9 mouse cellular contexts compared by ENCODE assay signal in genomic region chr6:52724805-52725439, GRCm38 (mm10). TPM values are rescaled to one million over a fixed set of nuclear protein-coding genes. Genes with fewer than 3 reads are reported as not detected.
DNase-seq lines count a peak whose midpoint lies in the region; ATAC-seq lines count a peak whose summit lies in the region.
"Had no signal": no experiment of that assay in that cellular context is flagged by ENCODE, and none has a peak within 500 bp of the region (broad histone marks: within the 10 kb centered on the region; RNA-seq: fewer than 3 reads in every experiment).

No protein-coding gene starts in this region.

- peak; percentile 96 for DNase-seq in midbrain, embryonic 11.5 days (ENCODE audit: low spot score, missing footprints)
- peak; percentile 7 to 28 for DNase-seq in adrenal gland, postnatal 4 days (ENCODE audit: low spot score in 2 of 2)
- peak; percentile 77 for DNase-seq in embryonic facial prominence, embryonic 11.5 days (ENCODE audit: low spot score)
- DNase-seq in hindlimb bud, embryonic 11.5 days (ENCODE audit: extremely low spot score, low read depth, low spot score): peak; percentile 66
- DNase-seq in limb, embryonic 11.5 days (ENCODE audit: low spot score): peak; percentile 80
- DNase-seq in ovary, postnatal 36 days (ENCODE audit: low spot score): peak; percentile 27
- peak; percentile 39 to 58 for DNase-seq in thymus, postnatal 36 days

- ATAC-seq in midbrain, embryonic 11.5 days (ENCODE audit: low FRiP score): no peak
- no peak for ATAC-seq in midbrain, embryonic 13.5 days
- ATAC-seq in embryonic facial prominence, embryonic 11.5 days (replicated peaks; ENCODE audit: insufficient number of reproducible peaks, low FRiP score, low TSS enrichment, low read depth): no peak
- no peak for ATAC-seq in limb, embryonic 11.5 days (ENCODE audit: insufficient number of reproducible peaks, low FRiP score, low TSS enrichment, low read depth)

- H3K27ac ChIP-seq in midbrain, embryonic 11.5 days (ENCODE audit: low read depth, low read length): no peak overlapping the region
- no peak overlapping the region for H3K27ac ChIP-seq in midbrain, embryonic 13.5 days
- H3K27ac ChIP-seq in embryonic facial prominence, embryonic 11.5 days (replicated peaks; ENCODE audit: low read depth, low read length): no peak overlapping the region
- H3K27ac ChIP-seq in limb, embryonic 11.5 days (replicated peaks; ENCODE audit: low read depth, low read length): no peak overlapping the region
- H3K27ac ChIP-seq: heart, embryonic 15.5 days had no signal

- no peak overlapping the region for H3K4me2 ChIP-seq in midbrain, embryonic 11.5 days
- no peak overlapping the region for H3K4me2 ChIP-seq in midbrain, embryonic 13.5 days (replicated peaks)
- no peak overlapping the region for H3K4me2 ChIP-seq in embryonic facial prominence, embryonic 11.5 days (ENCODE audit: low read depth, low read length)
- H3K4me2 ChIP-seq in limb, embryonic 11.5 days (ENCODE audit: low read depth, severe bottlenecking): no peak overlapping the region
- H3K4me2 ChIP-seq: heart, embryonic 15.5 days had no signal

- H3K9me3 ChIP-seq in midbrain, embryonic 11.5 days (ENCODE audit: control insufficient read depth, low read length): no peaks in the 10 kb centered on the region
- H3K9me3 ChIP-seq in midbrain, embryonic 13.5 days: no peaks in the 10 kb centered on the region
- H3K9me3 ChIP-seq in embryonic facial prominence, embryonic 11.5 days (replicated peaks; ENCODE audit: control insufficient read depth, low read length): no peaks in the 10 kb centered on the region
- H3K9me3 ChIP-seq in limb, embryonic 11.5 days (ENCODE audit: control insufficient read depth, low read length): no peaks in the 10 kb centered on the region
- H3K9me3 ChIP-seq: heart, embryonic 15.5 days had no signal

- no peaks in the 10 kb centered on the region for H3K36me3 ChIP-seq in midbrain, embryonic 11.5 days (ENCODE audit: control insufficient read depth, insufficient read depth, low read length)
- peaks cover 26% of the 10 kb centered on the region for H3K36me3 ChIP-seq in midbrain, embryonic 13.5 days
- H3K36me3 ChIP-seq in embryonic facial prominence, embryonic 11.5 days (replicated peaks; ENCODE audit: control insufficient read depth, insufficient read depth, low read depth, low read length): no peaks in the 10 kb centered on the region; the same call in 1 of the 2 replicates
- peaks cover 2% of the 10 kb centered on the region; the same call in 1 of the 2 replicates for H3K36me3 ChIP-seq in limb, embryonic 11.5 days (ENCODE audit: control insufficient read depth, insufficient read depth, low read length)

- H3K27me3 ChIP-seq in midbrain, embryonic 11.5 days (ENCODE audit: control insufficient read depth, insufficient read depth, low read length): no peaks in the 10 kb centered on the region
- H3K27me3 ChIP-seq in midbrain, embryonic 13.5 days: no peaks in the 10 kb centered on the region
- H3K27me3 ChIP-seq in embryonic facial prominence, embryonic 11.5 days (ENCODE audit: control insufficient read depth, insufficient read depth, low read length): no peaks in the 10 kb centered on the region
- no peaks in the 10 kb centered on the region for H3K27me3 ChIP-seq in limb, embryonic 11.5 days (ENCODE audit: control insufficient read depth, insufficient read depth, low read length)
- H3K27me3 ChIP-seq: heart, embryonic 15.5 days had no signal

- WGBS in midbrain, embryonic 11.5 days: 62% methylated on average over 8 of the region's 8 CpGs
- 61% methylated on average over 8 of the region's 8 CpGs for WGBS in midbrain, embryonic 13.5 days
- 66% methylated on average over 8 of the region's 8 CpGs for WGBS in embryonic facial prominence, embryonic 11.5 days
- 67% methylated on average over 8 of the region's 8 CpGs for WGBS in limb, embryonic 11.5 days

- no peak overlapping the region for H3K9ac ChIP-seq in midbrain, embryonic 11.5 days (ENCODE audit: low read length)
- no peak overlapping the region for H3K9ac ChIP-seq in midbrain, embryonic 13.5 days (replicated peaks)
- H3K9ac ChIP-seq in embryonic facial prominence, embryonic 11.5 days (replicated peaks; ENCODE audit: low read length): no peak overlapping the region
- H3K9ac ChIP-seq in limb, embryonic 11.5 days (ENCODE audit: low read length): no peak overlapping the region
- H3K9ac ChIP-seq: heart, embryonic 15.5 days had no signal

- H3K4me3 ChIP-seq in midbrain, embryonic 11.5 days (ENCODE audit: low read depth, low read length): no peak overlapping the region
- no peak overlapping the region for H3K4me3 ChIP-seq in midbrain, embryonic 13.5 days (replicated peaks)
- no peak overlapping the region for H3K4me3 ChIP-seq in embryonic facial prominence, embryonic 11.5 days (ENCODE audit: low read depth, low read length)
- H3K4me3 ChIP-seq in limb, embryonic 11.5 days (ENCODE audit: low read depth, low read length): no peak overlapping the region
- H3K4me3 ChIP-seq: heart, embryonic 15.5 days had no signal

- H3K4me1 ChIP-seq in midbrain, embryonic 11.5 days (ENCODE audit: control insufficient read depth, insufficient read depth, low read length): no peaks in the 10 kb centered on the region
- 0 out of 2 replicates have a peak, but pooled peaks cover 3% of the 10 kb centered on the region for H3K4me1 ChIP-seq in midbrain, embryonic 13.5 days (replicated peaks)
- no peaks in the 10 kb centered on the region for H3K4me1 ChIP-seq in embryonic facial prominence, embryonic 11.5 days (ENCODE audit: control insufficient read depth, insufficient read depth, low read length)
- no peaks in the 10 kb centered on the region; the same call in 1 of the 2 replicates for H3K4me1 ChIP-seq in limb, embryonic 11.5 days (ENCODE audit: control insufficient read depth, insufficient read depth, low read length)

RNA-seq across cellular contexts. Expression of gene Tax1bp1, which starts 11.4 kb away (rescaled TPM):
- polyA plus RNA-seq in midbrain, embryonic 11.5 days (2014; fragmentation: Nextera tagmentation; extraction: Ambion mirVana): 144 and 155 TPM in 2 replicates
- polyA plus RNA-seq in midbrain, embryonic 13.5 days (2015; fragmentation: Nextera tagmentation; extraction: Ambion mirVana): 168 and 174 TPM in 2 replicates
- total RNA-seq in adrenal gland, postnatal 4 days (2021): 100 to 1,000 TPM; 139 to 154 TPM
- 146 and 156 TPM in 2 replicates for polyA plus RNA-seq in embryonic facial prominence, embryonic 11.5 days (2014; fragmentation: Nextera tagmentation; extraction: Ambion mirVana)
- 140 and 144 TPM in 2 replicates for polyA plus RNA-seq in limb, embryonic 11.5 days (2014; fragmentation: Nextera tagmentation; extraction: Ambion mirVana)

Comparison
In these comparisons a context has a peak if more than half of its experiments do, and no peak if none do; other contexts are left out.
1. DNase-seq: peak in every context shown above with its lines; median percentile 96 in midbrain, embryonic 11.5 days; 80 in limb, embryonic 11.5 days; 77 in embryonic facial prominence, embryonic 11.5 days; 66 in hindlimb bud, embryonic 11.5 days; 48 in thymus, postnatal 36 days; 27 in ovary, postnatal 36 days; 18 in adrenal gland, postnatal 4 days.